Mouse (Mus musculus): ENCODE measurements around the gene Xdh. TPM values are rescaled to one million over a fixed set of nuclear protein-coding genes. Genes with fewer than 3 reads are reported as not detected.

The Xdh gene
- polyA plus RNA-seq, 1 experiment: 15.6 TPM

- TF ChIP-seq CTCF (IDR thresholded peaks at IDR 0.05; ENCODE audit: extremely low read depth, insufficient read depth, insufficient read length, insufficient replicate concordance) (no peak), POLR2A (IDR thresholded peaks at IDR 0.05; ENCODE audit: low read depth, low read length) (no peak)
- no peak for DNase-seq (ENCODE audit: low read depth in 1 of 2, low spot score in 2 of 2)
- Histone ChIP-seq H3K4me3 (ENCODE audit: extremely low read depth, insufficient read depth, insufficient read length) (no peak overlapping the region), H3K27ac (ENCODE audit: insufficient read depth, low read length) (no peak overlapping the region), H3K36me3 (ENCODE audit: control insufficient read depth, insufficient read depth, low read length) (no peaks in the 10 kb centered on the region), H3K4me1 (ENCODE audit: control insufficient read depth, insufficient read depth, insufficient read length) (no peaks in the 10 kb centered on the region), H3K27me3 (ENCODE audit: control insufficient read depth, insufficient read depth, low read length) (no peaks in the 10 kb centered on the region)
- WGBS: 91% methylated on average over 4 of the region's 4 CpGs
Observed at GRCm38 (mm10) chr17:73960745-73961144, 10.7 kb upstream of the Xdh start.

- no peak overlapping the region for H3K4me3 ChIP-seq (ENCODE audit: extremely low read depth, insufficient read depth, insufficient read length)
- peaks cover 34% of the 10 kb centered on the region; the same call in 1 of the 2 replicates for H3K4me1 ChIP-seq (ENCODE audit: control insufficient read depth, insufficient read depth, insufficient read length)
- peak; percentile 46 to 67 for DNase-seq (ENCODE audit: low read depth in 1 of 2, low spot score in 2 of 2)
- H3K27ac ChIP-seq (ENCODE audit: insufficient read depth, low read length): peak overlapping the region; percentile 46
- H3K36me3 ChIP-seq (ENCODE audit: control insufficient read depth, insufficient read depth, low read length): no peaks in the 10 kb centered on the region
- no peak for TF ChIP-seq POLR2A (IDR thresholded peaks at IDR 0.05; ENCODE audit: low read depth, low read length)
- TF ChIP-seq CTCF (IDR thresholded peaks at IDR 0.05; ENCODE audit: extremely low read depth, insufficient read depth, insufficient read length, insufficient replicate concordance): no peak
- WGBS: 11% methylated on average over 4 of the region's 4 CpGs
- no peaks in the 10 kb centered on the region for H3K27me3 ChIP-seq (ENCODE audit: control insufficient read depth, insufficient read depth, low read length)
Observed at GRCm38 (mm10) chr17:73952103-73952521, 2.1 kb upstream of the Xdh start.

DNA sequence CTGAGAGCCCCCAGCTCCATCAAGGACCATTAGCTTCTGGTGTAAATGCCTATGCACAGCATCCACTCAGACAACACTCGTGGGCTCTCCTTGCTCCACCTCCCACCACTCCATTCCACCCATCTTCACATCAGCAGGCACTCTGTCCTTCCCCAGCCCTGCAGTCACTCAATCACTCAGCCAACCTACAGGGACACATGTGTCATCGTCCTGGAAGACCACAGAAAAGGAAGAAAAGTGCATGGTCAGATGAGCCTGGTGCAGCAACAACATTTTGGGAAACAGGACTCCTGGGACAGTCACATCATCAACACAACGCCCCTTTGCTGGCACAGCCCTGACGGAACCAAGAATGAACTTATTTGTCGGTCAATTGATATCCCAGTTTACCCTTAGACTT, 974 bp upstream of the Xdh start:
- no peaks in the 10 kb centered on the region for H3K27me3 ChIP-seq (ENCODE audit: control insufficient read depth, insufficient read depth, low read length)
- WGBS: 61% methylated on average over 5 of the region's 5 CpGs
- H3K4me1 ChIP-seq (ENCODE audit: control insufficient read depth, insufficient read depth, insufficient read length): peaks cover 34% of the 10 kb centered on the region; the same call in 1 of the 2 replicates
- H3K27ac ChIP-seq (ENCODE audit: insufficient read depth, low read length): peak overlapping the region; percentile 34
- DNase-seq (ENCODE audit: low read depth in 1 of 2, low spot score in 2 of 2): no peak
- TF ChIP-seq CTCF (IDR thresholded peaks at IDR 0.05; ENCODE audit: extremely low read depth, insufficient read depth, insufficient read length, insufficient replicate concordance) (no peak), POLR2A (IDR thresholded peaks at IDR 0.05; ENCODE audit: low read depth, low read length) (no peak)
- H3K36me3 ChIP-seq (ENCODE audit: control insufficient read depth, insufficient read depth, low read length): no peaks in the 10 kb centered on the region
- H3K4me3 ChIP-seq (ENCODE audit: extremely low read depth, insufficient read depth, insufficient read length): no peak overlapping the region

- no peak for TF ChIP-seq CTCF (IDR thresholded peaks at IDR 0.05; ENCODE audit: extremely low read depth, insufficient read depth, insufficient read length, insufficient replicate concordance)
- no peak for TF ChIP-seq POLR2A (IDR thresholded peaks at IDR 0.05; ENCODE audit: low read depth, low read length)
- DNase-seq (ENCODE audit: low read depth in 1 of 2, low spot score in 2 of 2): peak in 1 of 2 experiments; percentile 35
- WGBS: 28% methylated on average over 4 of the region's 4 CpGs
- H3K27me3 ChIP-seq (ENCODE audit: control insufficient read depth, insufficient read depth, low read length): no peaks in the 10 kb centered on the region
- peaks cover 34% of the 10 kb centered on the region; the same call in 1 of the 2 replicates for H3K4me1 ChIP-seq (ENCODE audit: control insufficient read depth, insufficient read depth, insufficient read length)
- peak overlapping the region; percentile 46 for H3K4me3 ChIP-seq (ENCODE audit: extremely low read depth, insufficient read depth, insufficient read length)
- H3K27ac ChIP-seq (ENCODE audit: insufficient read depth, low read length): peak overlapping the region; percentile 64
- H3K36me3 ChIP-seq (ENCODE audit: control insufficient read depth, insufficient read depth, low read length): no peaks in the 10 kb centered on the region
Observed at GRCm38 (mm10) chr17:73949498-73949897, 498 bp downstream of the Xdh start.

DNA sequence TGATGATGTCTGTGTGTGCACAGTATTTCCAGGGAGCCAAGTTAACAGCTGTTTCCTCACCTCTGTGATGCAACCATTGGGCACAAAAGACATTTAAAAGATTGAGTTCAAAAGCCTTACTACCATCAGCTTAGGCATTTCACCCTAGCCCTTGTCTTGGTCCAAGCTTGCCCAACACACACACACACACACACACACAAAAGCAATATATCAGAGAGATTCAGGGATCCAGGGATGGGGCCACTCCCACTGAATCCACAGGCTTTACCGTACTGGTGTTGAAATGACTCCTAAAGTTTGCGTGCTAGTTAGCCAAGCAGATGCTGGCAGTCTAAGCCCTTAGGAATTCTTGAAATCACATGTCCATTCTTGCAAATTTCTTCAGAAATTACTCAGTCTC, 1.2 kb downstream of the Xdh start:
- H3K27me3 ChIP-seq (ENCODE audit: control insufficient read depth, insufficient read depth, low read length): no peaks in the 10 kb centered on the region
- 88% methylated on average over 2 of the region's 2 CpGs for WGBS
- no peaks in the 10 kb centered on the region for H3K36me3 ChIP-seq (ENCODE audit: control insufficient read depth, insufficient read depth, low read length)
- 0 out of 2 replicates have a peak overlapping the region, but pooled peaks have one; percentile 27 for H3K27ac ChIP-seq (ENCODE audit: insufficient read depth, low read length)
- TF ChIP-seq CTCF (IDR thresholded peaks at IDR 0.05; ENCODE audit: extremely low read depth, insufficient read depth, insufficient read length, insufficient replicate concordance) (no peak), POLR2A (IDR thresholded peaks at IDR 0.05; ENCODE audit: low read depth, low read length) (no peak)
- no peak overlapping the region for H3K4me3 ChIP-seq (ENCODE audit: extremely low read depth, insufficient read depth, insufficient read length)
- H3K4me1 ChIP-seq (ENCODE audit: control insufficient read depth, insufficient read depth, insufficient read length): peaks cover 34% of the 10 kb centered on the region; the same call in 1 of the 2 replicates
- DNase-seq (ENCODE audit: low read depth in 1 of 2, low spot score in 2 of 2): no peak

- Histone ChIP-seq H3K36me3 (ENCODE audit: control insufficient read depth, insufficient read depth, low read length) (no peaks in the 10 kb centered on the region), H3K27me3 (ENCODE audit: control insufficient read depth, insufficient read depth, low read length) (no peaks in the 10 kb centered on the region), H3K27ac (ENCODE audit: insufficient read depth, low read length) (peak overlapping the region; percentile 37), H3K4me3 (ENCODE audit: extremely low read depth, insufficient read depth, insufficient read length) (peak overlapping the region; percentile 19; the same call in 1 of the 2 replicates), H3K4me1 (ENCODE audit: control insufficient read depth, insufficient read depth, insufficient read length) (peaks cover 31% of the 10 kb centered on the region; the same call in 1 of the 2 replicates)
- WGBS: 62% methylated on average over 3 of the region's 3 CpGs
- no peak for TF ChIP-seq POLR2A (IDR thresholded peaks at IDR 0.05; ENCODE audit: low read depth, low read length)
- no peak for TF ChIP-seq CTCF (IDR thresholded peaks at IDR 0.05; ENCODE audit: extremely low read depth, insufficient read depth, insufficient read length, insufficient replicate concordance)
- no peak for DNase-seq (ENCODE audit: low read depth in 1 of 2, low spot score in 2 of 2)
Observed at GRCm38 (mm10) chr17:73948039-73948438, 2.0 kb downstream of the Xdh start.

DNA sequence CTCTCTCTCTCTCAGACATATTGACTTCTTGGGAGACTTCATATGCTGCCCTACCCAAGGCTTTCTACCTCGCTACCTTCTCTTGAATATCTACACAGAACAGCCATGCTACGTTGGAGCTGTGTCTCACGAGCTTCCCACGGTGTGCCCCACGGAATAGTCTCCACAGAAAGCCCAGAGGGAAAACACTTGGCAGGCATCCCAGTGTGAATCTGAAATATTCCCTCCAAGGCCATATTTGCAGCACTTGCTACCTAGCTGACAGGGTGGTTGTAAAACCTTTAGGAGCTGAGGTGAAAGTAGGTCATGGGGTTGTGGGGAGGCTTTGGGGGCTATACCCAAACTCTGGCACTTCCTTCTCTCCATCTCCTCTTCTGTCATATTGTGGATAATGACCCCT, 3.1 kb downstream of the Xdh start:
- DNase-seq (ENCODE audit: low read depth in 1 of 2, low spot score in 2 of 2): no peak
- no peak overlapping the region for H3K27ac ChIP-seq (ENCODE audit: insufficient read depth, low read length)
- H3K4me1 ChIP-seq (ENCODE audit: control insufficient read depth, insufficient read depth, insufficient read length): peaks cover 27% of the 10 kb centered on the region; the same call in 1 of the 2 replicates
- H3K4me3 ChIP-seq (ENCODE audit: extremely low read depth, insufficient read depth, insufficient read length): no peak overlapping the region
- no peaks in the 10 kb centered on the region for H3K27me3 ChIP-seq (ENCODE audit: control insufficient read depth, insufficient read depth, low read length)
- no peak for TF ChIP-seq POLR2A (IDR thresholded peaks at IDR 0.05; ENCODE audit: low read depth, low read length)
- no peak for TF ChIP-seq CTCF (IDR thresholded peaks at IDR 0.05; ENCODE audit: extremely low read depth, insufficient read depth, insufficient read length, insufficient replicate concordance)
- H3K36me3 ChIP-seq (ENCODE audit: control insufficient read depth, insufficient read depth, low read length): no peaks in the 10 kb centered on the region
- 86% methylated on average over 5 of the region's 5 CpGs for WGBS
